Mouse (Mus musculus): Measurements from ENCODE around the gene Hoxd8.

- no peak for TF ChIP-seq MAFK (IDR thresholded peaks at IDR 0.05; ENCODE audit: insufficient read depth, low read depth, low read length)
- no peak for TF ChIP-seq CHD2 (IDR thresholded peaks at IDR 0.05; ENCODE audit: low read depth, low read length)
Observed at GRCm38 (mm10) chr2:74727640-74728302, 23.4 kb downstream of the Hoxd8 start.

Measured in ES-E14 (cell line).